Mouse (Mus musculus) C2C12 (cell line): ENCODE measurements around the gene Kifap3.

Experiments
- CEBPB ChIP-seq: IDR thresholded peaks from one replicate; pipeline ENCODE4 v1.6.1; 2011; ENCODE audit warnings: low read depth, mild to moderate bottlenecking, control low read depth, moderate library complexity
- CTCF ChIP-seq: IDR thresholded peaks from one replicate; pipeline ENCODE4 v1.5.1; 2011; ENCODE audit not compliant: control insufficient read depth, insufficient read depth, insufficient read length
- MAX ChIP-seq: IDR thresholded peaks from one replicate; pipeline ENCODE4 v1.6.1; 2011; ENCODE audit warnings: mild to moderate bottlenecking, control low read depth
- MYOD1 ChIP-seq: IDR thresholded peaks from one replicate; pipeline ENCODE4 v1.6.1; 2011; ENCODE audit warnings: low read depth; ENCODE audit not compliant: control insufficient read depth, insufficient read length
- MYOG ChIP-seq: IDR thresholded peaks from one replicate; pipeline ENCODE4 v1.6.1; 2011; ENCODE audit not compliant: control insufficient read depth, insufficient read length; ENCODE audit errors: extremely low read depth
- USF1 ChIP-seq: IDR thresholded peaks from one replicate; pipeline ENCODE4 v1.6.1; 2011; ENCODE audit warnings: low read depth, mild to moderate bottlenecking, control low read depth, moderate library complexity

- no peak for TF ChIP-seq CTCF
- TF ChIP-seq USF1, result no peak
- no peak for TF ChIP-seq MYOG
- TF ChIP-seq MAX, result no peak
- TF ChIP-seq MYOD1, result no peak
- TF ChIP-seq CEBPB, result no peak
These were observed 151.0 kb downstream of the Kifap3 start for GRCm38 (mm10) chr1:163930458-163930794.
